Comparison of ENCODE assay signal across 26 mouse cellular contexts in the genomic region with DNA sequence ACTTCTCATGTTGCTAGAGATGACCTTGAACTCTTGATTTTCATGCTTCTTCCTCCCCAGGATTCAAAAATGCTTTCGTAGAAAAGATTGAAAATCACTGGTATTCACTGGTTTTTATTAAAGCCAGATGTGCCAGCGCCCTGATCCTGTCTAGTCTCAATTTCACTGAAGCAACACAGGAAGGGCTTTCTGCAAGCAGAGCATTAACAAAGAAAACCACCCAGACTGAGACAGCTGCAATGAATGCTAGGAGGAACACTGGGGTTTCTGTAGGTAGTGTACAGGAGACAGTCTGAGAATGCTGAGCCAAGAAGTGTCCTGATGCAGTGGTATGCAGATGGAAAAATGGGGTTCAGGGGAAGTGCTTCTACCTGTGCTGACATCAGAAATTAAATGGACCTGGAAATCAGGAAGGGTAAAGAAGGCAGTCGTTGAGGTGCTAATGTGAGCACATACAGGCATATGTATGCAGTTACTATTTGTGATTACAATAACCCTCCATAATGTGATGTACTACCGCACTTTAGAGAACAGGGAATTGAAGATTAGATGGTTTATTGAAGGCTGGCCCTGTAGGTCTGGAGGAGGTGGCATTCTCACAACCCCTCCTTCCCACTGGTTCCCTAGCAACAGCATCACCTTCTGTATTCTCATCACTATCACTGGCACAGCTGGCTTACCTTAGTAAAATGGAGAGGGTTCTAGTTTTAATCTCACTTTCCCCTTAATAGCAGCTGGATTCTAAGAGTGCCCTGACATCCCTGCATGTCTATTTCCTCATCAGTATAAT.
DNase-seq lines count a peak whose midpoint lies in the region; ATAC-seq lines count a peak whose summit lies in the region.
"Had no signal": no experiment of that assay in that cellular context is flagged by ENCODE, and none has a peak within 500 bp of the region (broad histone marks: within the 10 kb centered on the region; RNA-seq: fewer than 3 reads in every experiment).

No protein-coding gene starts in this region.

- no peaks in the 10 kb centered on the region for H3K27me3 ChIP-seq in limb, embryonic 11.5 days (ENCODE audit: control insufficient read depth, insufficient read depth, low read length)
- no peaks in the 10 kb centered on the region for H3K27me3 ChIP-seq in limb, embryonic 10.5 days (ENCODE audit: low read depth, poor library complexity, severe bottlenecking)
- no peaks in the 10 kb centered on the region for H3K27me3 ChIP-seq in embryonic facial prominence, embryonic 10.5 days (replicated peaks; ENCODE audit: low read depth, poor library complexity, severe bottlenecking)
- H3K27me3 ChIP-seq: embryonic facial prominence, embryonic 13.5 days; forebrain, embryonic 15.5 days; heart, embryonic 13.5 days; kidney, embryonic 15.5 days; neural tube, embryonic 12.5 days had no signal

- no peak overlapping the region for H3K4me2 ChIP-seq in limb, embryonic 11.5 days (ENCODE audit: low read depth, severe bottlenecking)
- H3K4me2 ChIP-seq: embryonic facial prominence, embryonic 13.5 days; forebrain, embryonic 15.5 days; heart, embryonic 13.5 days; kidney, embryonic 15.5 days; neural tube, embryonic 12.5 days had no signal

- H3K27ac ChIP-seq in limb, embryonic 11.5 days (replicated peaks; ENCODE audit: low read depth, low read length) = no peak overlapping the region
- H3K27ac ChIP-seq in limb, embryonic 10.5 days = no peak overlapping the region
- H3K27ac ChIP-seq in embryonic facial prominence, embryonic 10.5 days (replicated peaks) = peak overlapping the region; percentile 65
- H3K27ac ChIP-seq: embryonic facial prominence, embryonic 13.5 days; forebrain, embryonic 15.5 days; heart, embryonic 13.5 days; kidney, embryonic 15.5 days; neural tube, embryonic 12.5 days had no signal

- peak; percentile 43 for DNase-seq in embryo, embryonic 10 days (ENCODE audit: low spot score)
- DNase-seq in embryo, embryonic 9.5 days (ENCODE audit: extremely low spot score) = no peak
- peak; percentile 45 for DNase-seq in limb, embryonic 11.5 days (ENCODE audit: low spot score)
- DNase-seq in limb, embryonic 10.5 days (ENCODE audit: low spot score) = no peak
- DNase-seq in embryonic facial prominence, embryonic 10.5 days (ENCODE audit: low spot score) = peak; percentile 63
- peak; percentile 33 for DNase-seq in mesoderm, embryonic 11.5 days (ENCODE audit: low read depth, low spot score)
- DNase-seq in left cerebral cortex, adult 11 months (ENCODE audit: low spot score) = no peak
- DNase-seq in urinary bladder, postnatal 14 days (ENCODE audit: low spot score) = no peak
- DNase-seq: adrenal gland, adult 8-10 months; cerebellum, adult 18-20 months; cerebellum, postnatal 14 days; gastrocnemius, postnatal 14 days; heart, adult 18-20 months; heart, postnatal 14 days; kidney, postnatal 36 days; lung, postnatal 4 days; right cerebral cortex, postnatal 4 days; thymus, adult 18-20 months; thymus, postnatal 4 days had no signal

- H3K4me1 ChIP-seq in limb, embryonic 11.5 days (ENCODE audit: control insufficient read depth, insufficient read depth, low read length) = no peaks in the 10 kb centered on the region
- peaks cover 6% of the 10 kb centered on the region for H3K4me1 ChIP-seq in limb, embryonic 10.5 days
- peaks cover 11% of the 10 kb centered on the region; the same call in 1 of the 2 replicates for H3K4me1 ChIP-seq in embryonic facial prominence, embryonic 10.5 days
- H3K4me1 ChIP-seq: forebrain, embryonic 15.5 days; kidney, embryonic 15.5 days; neural tube, embryonic 12.5 days had no signal

- no peak for ATAC-seq in limb, embryonic 11.5 days (ENCODE audit: insufficient number of reproducible peaks, low FRiP score, low TSS enrichment, low read depth)
- ATAC-seq: activated CD4-positive, CD25-positive, alpha-beta regulatory T cell, adult 4 months; forebrain, embryonic 15.5 days; intestine, postnatal 0 days had no signal

- no peak overlapping the region for H3K4me3 ChIP-seq in limb, embryonic 11.5 days (ENCODE audit: low read depth, low read length)
- no peak overlapping the region for H3K4me3 ChIP-seq in limb, embryonic 10.5 days
- H3K4me3 ChIP-seq in embryonic facial prominence, embryonic 10.5 days = no peak overlapping the region
- H3K4me3 ChIP-seq: embryonic facial prominence, embryonic 13.5 days; forebrain, embryonic 15.5 days; heart, embryonic 13.5 days; kidney, embryonic 15.5 days; neural tube, embryonic 12.5 days had no signal

- no peak overlapping the region for H3K9ac ChIP-seq in limb, embryonic 11.5 days (ENCODE audit: low read length)
- H3K9ac ChIP-seq: embryonic facial prominence, embryonic 13.5 days; forebrain, embryonic 15.5 days; heart, embryonic 13.5 days; kidney, embryonic 15.5 days; neural tube, embryonic 12.5 days had no signal

- no peaks in the 10 kb centered on the region for H3K36me3 ChIP-seq in limb, embryonic 11.5 days (ENCODE audit: control insufficient read depth, insufficient read depth, low read length)
- no peaks in the 10 kb centered on the region for H3K36me3 ChIP-seq in limb, embryonic 10.5 days
- no peaks in the 10 kb centered on the region for H3K36me3 ChIP-seq in embryonic facial prominence, embryonic 10.5 days (replicated peaks)
- H3K36me3 ChIP-seq: embryonic facial prominence, embryonic 13.5 days; forebrain, embryonic 15.5 days; heart, embryonic 13.5 days; kidney, embryonic 15.5 days; neural tube, embryonic 12.5 days had no signal

- H3K9me3 ChIP-seq in limb, embryonic 11.5 days (ENCODE audit: control insufficient read depth, low read length) = no peaks in the 10 kb centered on the region
- no peaks in the 10 kb centered on the region for H3K9me3 ChIP-seq in limb, embryonic 10.5 days (replicated peaks)
- no peaks in the 10 kb centered on the region for H3K9me3 ChIP-seq in embryonic facial prominence, embryonic 10.5 days
- H3K9me3 ChIP-seq: embryonic facial prominence, embryonic 13.5 days; forebrain, embryonic 15.5 days; heart, embryonic 13.5 days; kidney, embryonic 15.5 days; neural tube, embryonic 12.5 days had no signal

- 50% methylated on average over 4 of the region's 4 CpGs for WGBS in limb, embryonic 11.5 days
- 59% methylated on average over 4 of the region's 4 CpGs for WGBS in limb, embryonic 10.5 days
- WGBS in embryonic facial prominence, embryonic 10.5 days = 52% methylated on average over 4 of the region's 4 CpGs

Comparison
In these comparisons a context has a peak if more than half of its experiments do, and no peak if none do; other contexts are left out.
1. DNase-seq: peak in embryo, embryonic 10 days (single experiment), limb, embryonic 11.5 days (single experiment), embryonic facial prominence, embryonic 10.5 days (single experiment) and mesoderm, embryonic 11.5 days (single experiment); none in embryo, embryonic 9.5 days (single experiment), limb, embryonic 10.5 days (single experiment), left cerebral cortex, adult 11 months (single experiment) and urinary bladder, postnatal 14 days (single experiment).